Mouse (Mus musculus) forebrain, embryonic 10.5 days (tissue): Measurements from ENCODE around the gene Rnf17. TPM values are rescaled to one million over a fixed set of nuclear protein-coding genes. Genes with fewer than 3 reads are reported as not detected.

ENCODE experiments used
- DNase-seq: peaks from one replicate; pipeline ENCODE4 v3.0.0-alpha.2; 2017; ENCODE audit warnings: low spot score; ENCODE audit errors: extremely low spot score
- H3K27ac ChIP-seq: fragments of 300-500 bp; sonication (generic); 2 replicates; pipeline ENCODE4 v1.5.1; 2016; ENCODE audit warnings: mild to moderate bottlenecking
- H3K27me3 ChIP-seq: fragments of 300-500 bp; sonication (generic); 2 replicates; pipeline ENCODE4 v1.6.1; 2016; ENCODE audit warnings: mild to moderate bottlenecking; ENCODE audit not compliant: poor library complexity, severe bottlenecking
- H3K36me3 ChIP-seq: fragments of 300-500 bp; sonication (generic); replicated peaks from 2 replicates; pipeline ENCODE4 v1.6.1; 2016; ENCODE audit warnings: mild to moderate bottlenecking, moderate library complexity
- H3K4me1 ChIP-seq: fragments of 300-500 bp; sonication (generic); 2 replicates; pipeline ENCODE4 v1.6.1; 2016
- H3K4me3 ChIP-seq: fragments of 300-500 bp; sonication (generic); 2 replicates; pipeline ENCODE4 v1.5.1; 2016; ENCODE audit warnings: mild to moderate bottlenecking, moderate library complexity
- H3K9me3 ChIP-seq: fragments of 300-500 bp; sonication (generic); 2 replicates; pipeline ENCODE4 v1.6.1; 2016; ENCODE audit warnings: mild to moderate bottlenecking, moderate library complexity
- WGBS: fragments of 180-500 bp; shearing (Covaris S2); methylation state at CpG from one replicate; pipeline ENCODE4 v1.1.7; 2016; 5-methylcytosine and 5-hydroxymethylcytosine counted together
- polyA plus RNA-seq: library from polyadenylated mRNA; unstranded; fragments of >200 nt; fragmentation: Nextera tagmentation; extraction: Ambion mirVana; gene quantifications from 2 replicates; pipeline ENCODE4 v1.2.1, GENCODE M21; 2016

Gene Rnf17
- polyA plus RNA-seq, 1 experiment from 2014 or later: 1.8 TPM

DNA sequence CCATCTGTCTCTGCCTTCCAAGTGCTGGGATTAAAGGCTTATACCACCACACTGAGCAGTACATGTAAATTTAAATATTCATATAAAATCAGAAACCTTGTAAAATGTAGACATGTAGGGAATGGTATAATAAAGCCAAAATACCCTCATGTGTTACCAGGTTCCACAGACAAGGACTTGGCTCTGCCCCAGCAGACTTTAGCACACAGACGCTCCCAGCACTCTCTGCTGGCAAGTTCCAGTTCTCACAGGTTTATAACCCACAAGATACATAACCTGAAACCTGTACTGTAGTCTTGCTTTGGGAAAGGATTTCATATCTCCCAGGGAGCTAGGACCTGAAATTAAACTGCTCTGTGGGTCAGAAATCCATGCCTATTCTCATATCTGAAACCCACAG lies 142.6 kb downstream of the Rnf17 start:
- Histone ChIP-seq H3K4me3 (no peak overlapping the region), H3K9me3 (no peaks in the 10 kb centered on the region), H3K27me3 (no peaks in the 10 kb centered on the region), H3K36me3 (peaks cover 63% of the 10 kb centered on the region), H3K4me1 (no peaks in the 10 kb centered on the region), H3K27ac (no peak overlapping the region)
- DNase-seq: no peak
- 94% methylated on average over 1 of the region's 1 CpGs for WGBS

DNA sequence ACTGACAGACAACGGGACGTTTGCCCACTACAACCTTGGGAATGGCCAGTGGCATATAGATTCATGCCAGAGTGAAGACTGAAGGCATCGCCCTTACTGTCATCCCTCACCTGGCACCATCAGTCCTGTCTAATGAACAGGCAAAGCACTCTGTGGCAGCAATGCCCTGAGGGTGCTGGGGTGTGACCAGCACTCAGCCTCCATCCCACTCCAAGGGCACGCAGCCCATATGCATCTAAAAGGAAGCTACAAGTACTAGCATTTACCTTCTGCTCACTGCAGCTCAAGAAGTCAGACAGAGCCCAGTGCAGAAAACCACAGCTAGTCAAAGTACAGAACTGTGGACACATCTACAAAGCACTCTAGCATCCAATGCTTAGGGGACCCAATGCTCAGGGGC lies 143.1 kb downstream of the Rnf17 start:
- Histone ChIP-seq H3K4me1 (no peaks in the 10 kb centered on the region), H3K27me3 (no peaks in the 10 kb centered on the region), H3K36me3 (peaks cover 67% of the 10 kb centered on the region), H3K9me3 (no peaks in the 10 kb centered on the region), H3K4me3 (no peak overlapping the region), H3K27ac (no peak overlapping the region)
- no peak for DNase-seq
- 96% methylated on average over 4 of the region's 4 CpGs for WGBS

DNA sequence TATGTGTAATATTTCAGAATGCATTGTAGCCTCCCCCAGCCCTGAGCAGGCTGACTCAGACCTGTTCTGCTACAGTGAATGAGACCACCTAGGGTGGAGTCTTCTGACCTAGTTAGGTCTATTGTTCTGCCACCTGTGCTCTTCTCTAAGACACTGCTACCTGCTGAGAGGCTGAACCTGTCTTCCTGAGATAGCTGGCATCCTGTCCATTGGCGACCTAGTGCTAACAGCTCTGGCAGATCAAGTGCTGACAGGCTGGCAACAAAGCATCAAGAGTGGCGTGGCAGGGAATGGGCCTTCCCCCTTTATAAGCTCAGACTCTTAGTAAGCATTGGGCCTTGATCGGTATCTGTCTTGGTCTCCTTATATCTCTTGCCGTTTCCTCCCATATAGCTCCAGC lies 148.6 kb downstream of the Rnf17 start:
- Histone ChIP-seq H3K36me3 (peaks cover 88% of the 10 kb centered on the region), H3K9me3 (no peaks in the 10 kb centered on the region), H3K4me1 (no peaks in the 10 kb centered on the region), H3K27me3 (no peaks in the 10 kb centered on the region), H3K4me3 (no peak overlapping the region), H3K27ac (no peak overlapping the region)
- 92% methylated on average over 4 of the region's 4 CpGs for WGBS
- no peak for DNase-seq

DNA sequence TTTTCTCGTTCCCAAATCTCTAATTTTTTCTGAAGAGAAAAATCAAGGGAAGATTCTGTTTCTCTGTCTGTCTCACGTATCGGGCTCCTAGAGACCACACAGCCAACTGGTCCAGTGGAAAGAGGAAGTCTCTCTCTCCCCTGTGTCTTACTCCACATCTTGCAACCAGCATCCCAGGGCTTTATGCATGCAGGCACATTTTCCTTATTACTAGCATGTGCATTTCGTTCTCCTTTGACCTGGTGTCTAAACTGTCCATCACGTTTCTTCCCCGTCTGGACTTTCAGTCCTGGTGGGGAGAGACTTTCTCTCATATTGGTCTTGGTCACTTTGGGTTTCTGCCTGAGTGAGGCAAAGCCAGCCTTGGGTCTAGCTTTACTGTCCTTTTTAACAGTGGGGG lies 150.5 kb downstream of the Rnf17 start:
- DNase-seq: no peak
- H3K4me1 ChIP-seq: no peaks in the 10 kb centered on the region
- H3K27ac ChIP-seq: no peak overlapping the region
- no peaks in the 10 kb centered on the region for H3K9me3 ChIP-seq
- no peaks in the 10 kb centered on the region for H3K27me3 ChIP-seq
- peaks cover 83% of the 10 kb centered on the region for H3K36me3 ChIP-seq
- no peak overlapping the region for H3K4me3 ChIP-seq
- WGBS: 93% methylated on average over 6 of the region's 6 CpGs

DNA sequence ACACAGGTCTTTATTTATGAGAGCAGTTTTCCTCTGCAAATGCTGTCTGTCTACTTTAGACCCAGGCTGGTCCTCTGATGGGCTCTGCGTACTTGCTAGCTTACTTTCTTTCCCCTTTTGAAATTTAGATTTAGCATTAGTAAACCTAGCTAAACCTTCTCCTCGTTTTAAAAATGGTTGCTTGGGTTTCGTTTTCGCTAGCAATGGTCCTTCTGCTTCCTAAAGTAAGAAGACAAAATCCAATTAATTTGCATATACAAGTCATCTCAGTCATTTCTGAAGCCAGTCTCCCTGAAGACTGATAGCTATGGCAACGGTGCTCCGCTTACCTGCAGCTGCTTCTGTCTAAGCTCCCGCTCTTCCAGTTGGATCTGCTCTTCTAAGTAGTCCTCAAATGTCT lies 150.9 kb downstream of the Rnf17 start:
- peaks cover 83% of the 10 kb centered on the region for H3K36me3 ChIP-seq
- no peak overlapping the region for H3K4me3 ChIP-seq
- no peak overlapping the region for H3K27ac ChIP-seq
- no peak for DNase-seq
- no peaks in the 10 kb centered on the region for H3K27me3 ChIP-seq
- no peaks in the 10 kb centered on the region for H3K4me1 ChIP-seq
- WGBS: 95% methylated on average over 7 of the region's 7 CpGs
- H3K9me3 ChIP-seq: no peaks in the 10 kb centered on the region

DNA sequence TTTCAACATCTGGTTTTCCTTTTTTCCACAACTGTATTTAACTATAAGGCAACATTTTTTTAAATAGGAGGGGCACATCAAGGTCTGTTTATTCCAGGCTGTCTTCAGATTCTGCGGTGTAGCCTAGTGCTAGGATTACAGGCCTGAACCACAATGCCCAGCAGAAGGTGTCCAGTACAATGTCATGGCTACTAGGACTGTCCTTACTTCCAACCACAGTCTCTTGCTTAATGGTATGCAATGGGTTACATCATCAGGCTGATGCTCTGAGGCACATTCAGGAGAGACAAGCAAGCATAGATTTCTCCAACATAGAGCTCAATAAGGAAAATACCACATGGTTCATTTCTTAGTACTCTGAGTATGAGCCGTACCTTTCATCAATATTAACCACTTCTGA lies 152.3 kb downstream of the Rnf17 start:
- no peaks in the 10 kb centered on the region for H3K4me1 ChIP-seq
- peaks cover 85% of the 10 kb centered on the region for H3K36me3 ChIP-seq
- WGBS: 94% methylated on average over 2 of the region's 2 CpGs
- H3K9me3 ChIP-seq: no peaks in the 10 kb centered on the region
- DNase-seq: no peak
- H3K27me3 ChIP-seq: no peaks in the 10 kb centered on the region
- H3K4me3 ChIP-seq: no peak overlapping the region
- H3K27ac ChIP-seq: no peak overlapping the region

DNA sequence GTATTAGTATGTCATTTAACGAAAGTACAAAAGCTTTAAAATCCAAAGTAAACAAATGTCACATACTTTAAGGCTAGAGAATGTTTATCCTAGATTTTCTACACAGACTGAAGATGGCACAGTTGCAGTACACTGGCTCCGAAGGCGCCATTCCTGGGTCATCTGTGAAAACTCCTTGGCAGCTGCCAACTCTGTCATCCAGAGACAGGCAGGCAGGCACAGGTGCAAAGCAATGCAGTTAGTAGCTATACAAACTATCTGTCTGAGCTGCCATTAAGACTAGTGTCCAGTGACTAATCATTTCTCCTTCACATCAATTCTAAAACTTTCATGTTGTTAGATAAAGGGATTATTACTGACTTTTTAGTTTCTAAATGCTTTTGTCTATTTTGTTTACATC lies 156.8 kb downstream of the Rnf17 start:
- 94% methylated on average over 3 of the region's 3 CpGs for WGBS
- Histone ChIP-seq H3K9me3 (no peaks in the 10 kb centered on the region), H3K36me3 (peaks cover 77% of the 10 kb centered on the region), H3K27ac (no peak overlapping the region), H3K4me1 (no peaks in the 10 kb centered on the region), H3K27me3 (no peaks in the 10 kb centered on the region), H3K4me3 (no peak overlapping the region)
- no peak for DNase-seq

DNA sequence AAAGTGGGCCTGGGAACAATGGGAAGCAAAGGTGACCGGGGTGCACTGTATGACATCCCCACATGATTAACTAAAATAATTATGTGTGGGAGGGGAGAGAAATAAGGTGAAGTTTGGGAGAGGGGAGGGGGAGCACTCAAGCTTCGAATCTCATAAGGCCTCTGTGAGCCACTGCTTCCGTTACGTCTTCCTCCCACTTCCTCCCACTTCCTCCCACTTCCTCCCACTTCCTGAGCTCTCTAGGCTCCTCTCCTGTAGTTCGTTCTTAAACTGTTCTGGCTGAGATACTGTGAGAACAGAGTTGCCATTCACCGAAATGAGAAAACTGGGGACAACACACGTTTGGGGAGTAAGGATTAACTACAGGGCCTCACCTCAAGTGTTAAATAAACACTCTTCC lies 165.1 kb downstream of the Rnf17 start:
- H3K27me3 ChIP-seq: no peaks in the 10 kb centered on the region
- WGBS: 83% methylated on average over 7 of the region's 7 CpGs
- H3K4me3 ChIP-seq: no peak overlapping the region
- H3K4me1 ChIP-seq: peaks cover 27% of the 10 kb centered on the region
- H3K9me3 ChIP-seq: no peaks in the 10 kb centered on the region
- no peak for DNase-seq
- no peak overlapping the region for H3K27ac ChIP-seq
- peaks cover 32% of the 10 kb centered on the region for H3K36me3 ChIP-seq

DNA sequence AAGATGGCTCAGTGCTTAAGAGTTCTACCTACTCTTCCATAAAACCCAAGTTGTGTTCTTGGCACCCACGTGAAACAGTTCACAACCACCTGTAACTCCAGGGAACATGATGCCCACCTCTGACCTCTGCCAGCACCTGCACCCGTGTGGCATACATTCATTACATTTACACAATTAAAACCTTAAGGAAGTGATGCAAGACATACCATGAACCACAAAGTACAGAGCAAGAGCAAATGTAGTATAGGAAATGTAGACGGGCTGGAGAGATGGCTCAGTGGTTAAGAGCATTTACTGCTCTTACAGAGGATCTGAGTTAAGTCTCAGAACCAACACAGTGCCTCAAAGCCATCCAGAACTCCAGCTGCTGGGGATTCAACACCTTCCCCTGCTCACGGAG lies 166.7 kb downstream of the Rnf17 start:
- no peaks in the 10 kb centered on the region for H3K9me3 ChIP-seq
- no peak overlapping the region for H3K27ac ChIP-seq
- no peak overlapping the region for H3K4me3 ChIP-seq
- DNase-seq: no peak
- H3K4me1 ChIP-seq: peaks cover 29% of the 10 kb centered on the region
- H3K36me3 ChIP-seq: peaks cover 18% of the 10 kb centered on the region
- 88% methylated on average over 4 of the region's 4 CpGs for WGBS
- no peaks in the 10 kb centered on the region for H3K27me3 ChIP-seq

DNA sequence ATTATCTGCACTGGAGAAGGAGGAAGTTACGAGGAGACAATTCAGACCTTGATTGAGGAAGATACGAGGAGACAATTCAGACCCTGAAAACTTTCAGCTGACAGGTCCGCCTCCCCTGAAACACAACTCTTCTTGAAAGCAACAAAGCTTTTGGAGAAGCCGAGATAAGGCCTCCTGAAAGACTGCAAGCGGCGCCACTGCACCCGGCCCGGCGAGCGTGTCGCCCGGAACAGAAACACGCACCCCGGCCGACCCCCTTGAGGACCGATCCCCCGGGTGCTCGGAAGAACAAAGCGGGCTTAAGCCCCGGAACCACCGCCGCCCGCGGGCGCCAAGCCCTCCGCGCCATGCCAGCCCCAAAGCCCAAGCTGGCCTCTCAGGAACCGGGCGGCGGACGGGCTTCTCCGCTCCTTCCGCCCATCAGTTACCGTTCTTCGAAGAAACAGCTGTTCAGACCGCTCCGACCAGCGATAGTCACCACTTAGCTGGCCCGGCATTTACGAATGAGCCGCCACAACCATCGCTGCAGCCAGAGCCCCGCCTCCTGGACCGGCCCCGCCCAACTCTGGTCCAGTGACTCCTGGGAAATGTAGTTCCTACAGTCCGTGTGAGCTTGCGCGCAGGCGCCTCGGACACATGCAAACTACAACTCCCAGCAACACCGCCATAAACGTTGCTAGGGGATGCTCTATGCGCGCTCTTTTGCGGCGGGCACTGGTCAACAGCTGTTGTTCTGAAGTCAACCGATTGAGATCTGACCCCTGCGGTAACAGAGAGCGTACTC lies 169.1 kb downstream of the Rnf17 start:
- H3K36me3 ChIP-seq: peaks cover 4% of the 10 kb centered on the region
- H3K9me3 ChIP-seq: no peaks in the 10 kb centered on the region
- H3K27ac ChIP-seq: peak overlapping the region; percentile 88
- H3K4me3 ChIP-seq: peak overlapping the region; percentile 64
- under 1% methylated on average over 59 of the region's 59 CpGs for WGBS
- DNase-seq: peak; percentile 97
- peaks cover 6% of the 10 kb centered on the region; the same call in 1 of the 2 replicates for H3K27me3 ChIP-seq
- peaks cover 40% of the 10 kb centered on the region for H3K4me1 ChIP-seq

DNA sequence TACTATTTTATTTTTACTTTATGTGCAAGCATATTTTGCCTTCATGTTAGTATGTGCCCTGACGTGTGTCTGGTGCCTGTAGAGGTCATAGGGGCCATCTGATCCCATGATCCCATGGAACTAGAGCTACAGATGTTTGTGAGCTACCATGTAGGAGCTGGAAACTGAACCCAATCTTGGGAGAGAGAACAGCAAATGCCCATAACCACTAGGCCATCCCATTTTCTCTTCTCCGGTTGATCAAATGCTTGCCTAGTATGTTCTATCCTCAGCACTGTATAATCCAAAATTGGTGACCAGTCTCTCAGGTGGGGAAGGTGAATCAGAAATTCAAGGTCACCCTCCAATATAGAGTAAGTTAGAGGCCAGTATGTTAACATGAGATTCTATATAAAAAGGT lies 170.2 kb downstream of the Rnf17 start:
- DNase-seq: no peak
- H3K36me3 ChIP-seq: no peaks in the 10 kb centered on the region
- H3K4me3 ChIP-seq: peak overlapping the region; percentile 64
- peaks cover 40% of the 10 kb centered on the region for H3K4me1 ChIP-seq
- peak overlapping the region; percentile 88 for H3K27ac ChIP-seq
- peaks cover 6% of the 10 kb centered on the region; the same call in 1 of the 2 replicates for H3K27me3 ChIP-seq
- no peaks in the 10 kb centered on the region for H3K9me3 ChIP-seq
- 76% methylated on average over 2 of the region's 2 CpGs for WGBS
